Mouse (Mus musculus): ENCODE measurements at regions not wholly inside any gene's neighbourhood (a gene's known extent, or its start where the extent isn't known, plus 50 kb on each side); places are given as distances from the start of the nearest gene placed in this dataset.

GRCm38 (mm10) chr14:85286203-85286602, 842.8 kb downstream of the Pcdh17 start:
- DNase-seq: no peak

DNA sequence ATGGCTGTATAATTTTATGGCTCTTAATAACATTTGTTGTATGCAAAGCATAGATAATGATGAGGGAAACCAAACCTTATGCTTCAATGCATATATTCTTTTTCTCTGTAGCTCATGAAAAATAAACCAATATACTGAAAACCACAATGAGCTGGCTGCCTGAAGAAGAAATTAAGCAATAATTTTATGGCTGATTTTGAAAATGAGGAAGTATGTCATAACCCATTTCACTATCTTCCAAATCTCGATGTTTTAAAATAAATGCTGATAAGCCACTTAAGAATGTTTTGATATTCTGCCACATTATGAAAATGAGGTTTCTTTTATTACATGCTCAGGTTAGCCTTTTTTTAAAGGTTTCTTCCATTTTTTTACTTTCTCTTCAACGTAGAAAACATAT, 844.1 kb downstream of the Pcdh17 start:
- no peak for DNase-seq

GRCm38 (mm10) chr14:85298991-85299390, 855.6 kb downstream of the Pcdh17 start:
- no peak for DNase-seq

- DNase-seq: no peak
Observed at GRCm38 (mm10) chr14:85320679-85321078, 877.3 kb downstream of the Pcdh17 start.

DNA sequence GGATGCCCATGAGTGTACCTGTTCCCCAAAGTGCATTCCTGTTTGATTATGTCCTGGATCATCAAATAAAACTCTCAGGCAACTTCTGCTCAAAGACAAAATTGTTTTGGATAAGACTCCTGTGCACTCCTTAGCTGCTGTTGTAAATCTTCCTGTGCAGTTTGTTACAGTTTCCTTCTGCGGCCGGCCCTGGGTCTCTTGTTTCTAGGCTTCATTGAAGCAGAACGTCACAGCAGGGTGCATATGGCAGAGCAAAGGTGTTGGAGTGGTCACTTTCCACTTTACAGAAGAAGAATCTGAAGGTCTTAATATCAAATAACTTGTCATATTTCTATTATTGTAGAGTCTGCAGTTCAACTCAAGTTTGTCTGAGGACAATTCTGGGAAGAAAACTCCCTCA, 889.9 kb downstream of the Pcdh17 start:
- no peak for DNase-seq

- DNase-seq: no peak
Observed at GRCm38 (mm10) chr14:85337182-85337581, 893.8 kb downstream of the Pcdh17 start.

DNA sequence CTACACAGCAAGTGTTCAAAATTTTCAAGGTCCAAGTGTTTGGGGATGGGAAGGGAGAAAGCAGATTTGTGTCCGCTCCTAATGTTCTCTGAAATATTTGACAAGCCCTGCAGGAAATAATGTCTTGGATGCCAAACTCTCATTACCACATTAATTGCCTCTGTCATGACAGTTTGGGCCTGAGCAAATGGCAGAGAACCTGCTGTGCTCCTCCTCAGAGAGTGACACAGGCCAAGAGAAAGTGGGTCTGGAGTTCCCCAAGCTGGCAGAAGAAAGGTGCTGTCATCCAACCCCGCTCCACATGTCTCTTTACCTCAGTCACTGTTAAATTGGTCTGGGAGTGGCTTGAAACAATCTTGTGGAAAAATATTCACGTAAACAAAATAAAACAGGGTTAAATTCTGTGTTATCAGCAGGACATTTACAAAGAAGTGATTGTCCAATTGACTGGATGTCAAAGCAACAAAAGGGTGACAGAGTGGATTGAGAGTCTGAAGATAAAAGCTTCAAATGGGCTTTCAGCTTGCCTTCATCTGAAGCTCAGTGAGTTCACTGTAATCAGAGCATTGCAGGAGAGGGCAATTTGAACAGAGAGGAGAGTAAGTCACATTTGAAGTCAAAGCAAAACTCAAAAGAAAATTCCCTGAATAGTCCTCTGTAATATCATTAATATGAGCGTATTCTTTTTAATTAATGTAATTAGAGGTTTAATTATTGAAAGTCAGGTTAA, 911.4 kb downstream of the Pcdh17 start:
- DNase-seq: peak; percentile 5

GRCm38 (mm10) chr14:85363611-85364010, 920.2 kb downstream of the Pcdh17 start:
- no peak for DNase-seq

DNA sequence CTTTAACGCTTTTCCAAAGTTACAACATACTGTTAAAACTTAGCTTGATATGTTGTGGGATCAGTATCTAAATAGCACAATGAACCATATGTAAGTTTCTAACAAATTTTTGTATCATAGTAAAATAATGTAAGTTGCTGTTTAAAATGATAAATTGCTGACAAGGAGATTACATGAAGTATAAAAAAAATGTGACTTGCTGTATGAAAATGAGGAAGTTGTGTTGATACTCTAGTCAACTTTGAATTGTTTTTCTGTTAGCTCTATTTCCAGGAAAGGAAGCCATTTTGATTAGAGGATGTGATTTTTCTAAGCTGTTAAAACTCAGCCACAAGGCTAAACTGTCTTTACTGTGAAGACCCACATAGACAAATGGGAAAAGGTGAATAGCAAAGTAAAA, 929.9 kb downstream of the Pcdh17 start:
- no peak for DNase-seq

GRCm38 (mm10) chr14:85403644-85404043, 960.3 kb downstream of the Pcdh17 start:
- no peak for DNase-seq
